Mouse (Mus musculus) layer of hippocampus, adult 11-12 months (tissue): ENCODE results near the gene Pxn.

Experiments
- DNase-seq: peaks from one replicate; pipeline ENCODE4 v3.0.0; 2022; ENCODE audit warnings: low spot score

Pxn gene

GRCm38 (mm10) chr5:115506454-115507201, at the start of gene Pxn:
Gene Pxn, plus strand, starts transcription at chr5:115506676.
- DNase-seq = peak; percentile 91

GRCm38 (mm10) chr5:115458918-115459317, 47.6 kb upstream of the Pxn start:
- no peak for DNase-seq

GRCm38 (mm10) chr5:115464408-115465115, 41.9 kb upstream of the Pxn start:
- no peak for DNase-seq

GRCm38 (mm10) chr5:115465642-115466420, 40.6 kb upstream of the Pxn start, which contains the start of gene Pla2g1b:
Gene Pla2g1b, plus strand, starts transcription at chr5:115466262.
- no peak for DNase-seq

- DNase-seq = no peak
Observed at GRCm38 (mm10) chr5:115469791-115470190, 36.7 kb upstream of the Pxn start.

- peak; percentile 57 for DNase-seq
Observed at GRCm38 (mm10) chr5:115470766-115471531, 35.5 kb upstream of the Pxn start.

GRCm38 (mm10) chr5:115473191-115473590, 33.3 kb upstream of the Pxn start:
- DNase-seq = no peak

GRCm38 (mm10) chr5:115474174-115474828, 32.2 kb upstream of the Pxn start:
- DNase-seq = no peak

GRCm38 (mm10) chr5:115475337-115476106, 31.0 kb upstream of the Pxn start:
- no peak for DNase-seq

- DNase-seq = no peak
Observed at GRCm38 (mm10) chr5:115476107-115476727, 30.3 kb upstream of the Pxn start.

GRCm38 (mm10) chr5:115479561-115479960, 26.9 kb upstream of the Pxn start:
- DNase-seq = no peak

- no peak for DNase-seq
Observed at GRCm38 (mm10) chr5:115480101-115480500, 26.4 kb upstream of the Pxn start.

- no peak for DNase-seq
Observed at GRCm38 (mm10) chr5:115482390-115483265, 23.8 kb upstream of the Pxn start.

- no peak for DNase-seq
Observed at GRCm38 (mm10) chr5:115483385-115483784, 23.1 kb upstream of the Pxn start.

- DNase-seq = peak; percentile 91
Observed at GRCm38 (mm10) chr5:115483947-115484920, 22.2 kb upstream of the Pxn start, which contains the start of gene Sirt4. Gene Sirt4, minus strand, starts transcription at chr5:115484725.

- no peak for DNase-seq
Observed at GRCm38 (mm10) chr5:115484996-115485395, 21.5 kb upstream of the Pxn start.

GRCm38 (mm10) chr5:115485489-115486205, 20.8 kb upstream of the Pxn start:
- DNase-seq = no peak
